Mouse (Mus musculus): ENCODE results near the gene Ppm1a. TPM values are rescaled to one million over a fixed set of nuclear protein-coding genes. Genes with fewer than 3 reads are reported as not detected.
"Not testable (repeated sequence)": the region's sequence is repeated elsewhere in the genome, so short reads cannot be mapped to it uniquely, and the experiment has no call there.

Ppm1a gene
- polyA plus RNA-seq, 1 experiment from 2014 or later: 108 TPM

- no peak overlapping the region for H3K4me3 ChIP-seq (replicated peaks; ENCODE audit: low read depth, low read length)
Observed at GRCm38 (mm10) chr12:72767809-72768208, 10.6 kb downstream of the Ppm1a start.

GRCm38 (mm10) chr12:72768230-72768629, 11.0 kb downstream of the Ppm1a start:
- ATAC-seq (ENCODE audit: low FRiP score, low TSS enrichment) (no peak), DNase-seq (no peak)
- WGBS: 95% methylated on average over 2 of the region's 2 CpGs
- H3K4me3 ChIP-seq (replicated peaks; ENCODE audit: low read depth, low read length): no peak overlapping the region
- no peak overlapping the region for H3K27ac ChIP-seq (replicated peaks; ENCODE audit: low read depth, low read length)
- H3K4me2 ChIP-seq (ENCODE audit: low read length): no peak overlapping the region
- no peaks in the 10 kb centered on the region for H3K9me3 ChIP-seq (ENCODE audit: control insufficient read depth, low read length)
- no peak overlapping the region for H3K9ac ChIP-seq (replicated peaks; ENCODE audit: low read length)
- no peaks in the 10 kb centered on the region for H3K27me3 ChIP-seq (ENCODE audit: control insufficient read depth, insufficient read depth, low read length)
- H3K36me3 ChIP-seq (ENCODE audit: control insufficient read depth, insufficient read depth, low read length): no peaks in the 10 kb centered on the region
- peaks cover 5% of the 10 kb centered on the region for H3K4me1 ChIP-seq (ENCODE audit: control insufficient read depth, insufficient read depth, low read length)

More at GRCm38 (mm10) chr12:72767809-72768208, 10.6 kb downstream of the Ppm1a start:
- no peak overlapping the region for H3K9ac ChIP-seq (replicated peaks; ENCODE audit: low read length)
- 87% methylated on average over 6 of the region's 6 CpGs for WGBS
- H3K4me2 ChIP-seq (ENCODE audit: low read length): no peak overlapping the region
- ATAC-seq (ENCODE audit: low FRiP score, low TSS enrichment): no peak
- H3K27ac ChIP-seq (replicated peaks; ENCODE audit: low read depth, low read length): no peak overlapping the region
- peaks cover 9% of the 10 kb centered on the region for H3K4me1 ChIP-seq (ENCODE audit: control insufficient read depth, insufficient read depth, low read length)
- H3K27me3 ChIP-seq (ENCODE audit: control insufficient read depth, insufficient read depth, low read length): no peaks in the 10 kb centered on the region
- H3K9me3 ChIP-seq (ENCODE audit: control insufficient read depth, low read length): no peaks in the 10 kb centered on the region
- DNase-seq: no peak
- no peaks in the 10 kb centered on the region for H3K36me3 ChIP-seq (ENCODE audit: control insufficient read depth, insufficient read depth, low read length)

- Histone ChIP-seq H3K4me1 (ENCODE audit: control insufficient read depth, insufficient read depth, low read length) (no peaks in the 10 kb centered on the region), H3K27ac (replicated peaks; ENCODE audit: low read depth, low read length) (no peak overlapping the region), H3K9me3 (ENCODE audit: control insufficient read depth, low read length) (no peaks in the 10 kb centered on the region), H3K36me3 (ENCODE audit: control insufficient read depth, insufficient read depth, low read length) (no peaks in the 10 kb centered on the region), H3K27me3 (ENCODE audit: control insufficient read depth, insufficient read depth, low read length) (no peaks in the 10 kb centered on the region), H3K4me2 (ENCODE audit: low read length) (no peak overlapping the region), H3K4me3 (replicated peaks; ENCODE audit: low read depth, low read length) (no peak overlapping the region), H3K9ac (replicated peaks; ENCODE audit: low read length) (no peak overlapping the region)
- WGBS: 96% methylated on average over 5 of the region's 5 CpGs
- no peak for ATAC-seq (ENCODE audit: low FRiP score, low TSS enrichment)
- DNase-seq: no peak
Observed at GRCm38 (mm10) chr12:72769546-72770230, 12.4 kb downstream of the Ppm1a start.

- no peaks in the 10 kb centered on the region for H3K9me3 ChIP-seq (ENCODE audit: control insufficient read depth, low read length)
- H3K27ac ChIP-seq (replicated peaks; ENCODE audit: low read depth, low read length): no peak overlapping the region
- ATAC-seq (ENCODE audit: low FRiP score, low TSS enrichment) (no peak), DNase-seq (no peak)
- H3K27me3 ChIP-seq (ENCODE audit: control insufficient read depth, insufficient read depth, low read length): no peaks in the 10 kb centered on the region
- no peak overlapping the region for H3K4me2 ChIP-seq (ENCODE audit: low read length)
- 95% methylated on average over 2 of the region's 2 CpGs for WGBS
- H3K9ac ChIP-seq (replicated peaks; ENCODE audit: low read length): no peak overlapping the region
- no peaks in the 10 kb centered on the region for H3K36me3 ChIP-seq (ENCODE audit: control insufficient read depth, insufficient read depth, low read length)
- no peak overlapping the region for H3K4me3 ChIP-seq (replicated peaks; ENCODE audit: low read depth, low read length)
- H3K4me1 ChIP-seq (ENCODE audit: control insufficient read depth, insufficient read depth, low read length): no peaks in the 10 kb centered on the region
Observed at GRCm38 (mm10) chr12:72771153-72771552, 13.9 kb downstream of the Ppm1a start.

- Histone ChIP-seq H3K4me1 (ENCODE audit: control insufficient read depth, insufficient read depth, low read length) (no peaks in the 10 kb centered on the region), H3K27ac (replicated peaks; ENCODE audit: low read depth, low read length) (no peak overlapping the region), H3K9ac (replicated peaks; ENCODE audit: low read length) (no peak overlapping the region), H3K4me3 (replicated peaks; ENCODE audit: low read depth, low read length) (no peak overlapping the region), H3K27me3 (ENCODE audit: control insufficient read depth, insufficient read depth, low read length) (no peaks in the 10 kb centered on the region), H3K36me3 (ENCODE audit: control insufficient read depth, insufficient read depth, low read length) (no peaks in the 10 kb centered on the region), H3K9me3 (ENCODE audit: control insufficient read depth, low read length) (no peaks in the 10 kb centered on the region), H3K4me2 (ENCODE audit: low read length) (no peak overlapping the region)
- WGBS: 92% methylated on average over 3 of the region's 3 CpGs
- no peak for DNase-seq
- ATAC-seq (ENCODE audit: low FRiP score, low TSS enrichment): no peak
Observed at GRCm38 (mm10) chr12:72771711-72772110, 14.5 kb downstream of the Ppm1a start.

- Histone ChIP-seq H3K4me3 (replicated peaks; ENCODE audit: low read depth, low read length) (no peak overlapping the region), H3K36me3 (ENCODE audit: control insufficient read depth, insufficient read depth, low read length) (no peaks in the 10 kb centered on the region), H3K9me3 (ENCODE audit: control insufficient read depth, low read length) (no peaks in the 10 kb centered on the region), H3K27ac (replicated peaks; ENCODE audit: low read depth, low read length) (no peak overlapping the region), H3K9ac (replicated peaks; ENCODE audit: low read length) (no peak overlapping the region), H3K4me2 (ENCODE audit: low read length) (no peak overlapping the region), H3K27me3 (ENCODE audit: control insufficient read depth, insufficient read depth, low read length) (no peaks in the 10 kb centered on the region), H3K4me1 (ENCODE audit: control insufficient read depth, insufficient read depth, low read length) (no peaks in the 10 kb centered on the region)
- no peak for DNase-seq
- ATAC-seq (ENCODE audit: low FRiP score, low TSS enrichment): no peak
- 49% methylated on average over 7 of the region's 7 CpGs for WGBS
Observed at GRCm38 (mm10) chr12:72773921-72774320, 16.7 kb downstream of the Ppm1a start.

- DNase-seq (no peak), ATAC-seq (ENCODE audit: low FRiP score, low TSS enrichment) (no peak)
- H3K36me3 ChIP-seq (ENCODE audit: control insufficient read depth, insufficient read depth, low read length): no peaks in the 10 kb centered on the region
- H3K9me3 ChIP-seq (ENCODE audit: control insufficient read depth, low read length): no peaks in the 10 kb centered on the region
- H3K4me3 ChIP-seq (replicated peaks; ENCODE audit: low read depth, low read length): no peak overlapping the region
- no peak overlapping the region for H3K27ac ChIP-seq (replicated peaks; ENCODE audit: low read depth, low read length)
- WGBS: 94% methylated on average over 4 of the region's 4 CpGs
- no peaks in the 10 kb centered on the region for H3K27me3 ChIP-seq (ENCODE audit: control insufficient read depth, insufficient read depth, low read length)
- H3K9ac ChIP-seq (replicated peaks; ENCODE audit: low read length): no peak overlapping the region
- no peak overlapping the region for H3K4me2 ChIP-seq (ENCODE audit: low read length)
- H3K4me1 ChIP-seq (ENCODE audit: control insufficient read depth, insufficient read depth, low read length): no peaks in the 10 kb centered on the region
Observed at GRCm38 (mm10) chr12:72777244-72777643, 20.0 kb downstream of the Ppm1a start.

- Histone ChIP-seq H3K9ac (replicated peaks; ENCODE audit: low read length) (no peak overlapping the region), H3K4me2 (ENCODE audit: low read length) (no peak overlapping the region), H3K4me1 (ENCODE audit: control insufficient read depth, insufficient read depth, low read length) (no peaks in the 10 kb centered on the region), H3K27me3 (ENCODE audit: control insufficient read depth, insufficient read depth, low read length) (no peaks in the 10 kb centered on the region), H3K9me3 (ENCODE audit: control insufficient read depth, low read length) (no peaks in the 10 kb centered on the region), H3K27ac (replicated peaks; ENCODE audit: low read depth, low read length) (no peak overlapping the region), H3K4me3 (replicated peaks; ENCODE audit: low read depth, low read length) (no peak overlapping the region), H3K36me3 (ENCODE audit: control insufficient read depth, insufficient read depth, low read length) (peaks cover 15% of the 10 kb centered on the region)
- WGBS: 95% methylated on average over 5 of the region's 5 CpGs
- no peak for DNase-seq
- no peak for ATAC-seq (ENCODE audit: low FRiP score, low TSS enrichment)
Observed at GRCm38 (mm10) chr12:72780136-72780535, 22.9 kb downstream of the Ppm1a start.

- peaks cover 33% of the 10 kb centered on the region for H3K36me3 ChIP-seq (ENCODE audit: control insufficient read depth, insufficient read depth, low read length)
- H3K9ac ChIP-seq (replicated peaks; ENCODE audit: low read length); H3K4me1 ChIP-seq (ENCODE audit: control insufficient read depth, insufficient read depth, low read length); DNase-seq; H3K27ac ChIP-seq (replicated peaks; ENCODE audit: low read depth, low read length); H3K4me2 ChIP-seq (ENCODE audit: low read length); H3K4me3 ChIP-seq (replicated peaks; ENCODE audit: low read depth, low read length); ATAC-seq (ENCODE audit: low FRiP score, low TSS enrichment); H3K27me3 ChIP-seq (ENCODE audit: control insufficient read depth, insufficient read depth, low read length); H3K9me3 ChIP-seq (ENCODE audit: control insufficient read depth, low read length): not testable (repeated sequence)
- 97% methylated on average over 4 of the region's 4 CpGs for WGBS
Observed at GRCm38 (mm10) chr12:72782786-72783185, 25.5 kb downstream of the Ppm1a start.

Measured in midbrain, embryonic 14.5 days (tissue).